In genomic region chr11:70630129-70630528, GRCm38 (mm10) we compare ENCODE assay signal across 23 mouse cellular contexts. TPM values are rescaled to one million over a fixed set of nuclear protein-coding genes. Genes with fewer than 3 reads are reported as not detected.
DNase-seq lines count a peak whose midpoint lies in the region; ATAC-seq and TF ChIP-seq lines count a peak whose summit lies in the region.
"Had no signal": no experiment of that assay in that cellular context is flagged by ENCODE, and none has a peak within 500 bp of the region (broad histone marks: within the 10 kb centered on the region; RNA-seq: fewer than 3 reads in every experiment).

No protein-coding gene starts in this region.

- peaks cover 13% of the 10 kb centered on the region for H3K4me1 ChIP-seq in liver, embryonic 12.5 days
- no peaks in the 10 kb centered on the region for H3K4me1 ChIP-seq in intestine, embryonic 16.5 days (ENCODE audit: control insufficient read depth, insufficient read depth, low read length)
- peaks cover 13% of the 10 kb centered on the region; the same call in 1 of the 2 replicates for H3K4me1 ChIP-seq in small intestine, adult 2 months (ENCODE audit: control insufficient read depth, insufficient read depth, insufficient read length, low read length)
- H3K4me1 ChIP-seq: embryonic facial prominence, embryonic 12.5 days; hindbrain, embryonic 10.5 days; midbrain, embryonic 10.5 days; neural tube, embryonic 12.5 days had no signal

- H3K27ac ChIP-seq in liver, embryonic 12.5 days: peak overlapping the region; percentile 34
- H3K27ac ChIP-seq in intestine, embryonic 16.5 days (ENCODE audit: low read length): no peak overlapping the region
- H3K27ac ChIP-seq in small intestine, adult 2 months (ENCODE audit: insufficient read depth, low read depth, low read length): peak overlapping the region; percentile 93
- H3K27ac ChIP-seq: embryonic facial prominence, embryonic 12.5 days; hindbrain, embryonic 10.5 days; neural tube, embryonic 12.5 days had no signal

- TF ChIP-seq CTCF in small intestine, adult 2 months (IDR thresholded peaks at IDR 0.05; ENCODE audit: extremely low read depth, insufficient read length, insufficient replicate concordance, low read depth, low read length): no peak

- no peaks in the 10 kb centered on the region for H3K36me3 ChIP-seq in liver, embryonic 12.5 days
- no peaks in the 10 kb centered on the region for H3K36me3 ChIP-seq in intestine, embryonic 16.5 days (ENCODE audit: control insufficient read depth, insufficient read depth, low read length)
- H3K36me3 ChIP-seq in small intestine, adult 2 months (ENCODE audit: control insufficient read depth, insufficient read depth, low read length): no peaks in the 10 kb centered on the region
- H3K36me3 ChIP-seq: embryonic facial prominence, embryonic 12.5 days; hindbrain, embryonic 10.5 days; midbrain, embryonic 10.5 days; neural tube, embryonic 12.5 days had no signal

- TF ChIP-seq POLR2A in small intestine, adult 2 months (IDR thresholded peaks at IDR 0.05; ENCODE audit: low read depth, low read length): peak; percentile 61; the same call in 1 of the 2 replicates

- H3K27me3 ChIP-seq in liver, embryonic 12.5 days (replicated peaks): no peaks in the 10 kb centered on the region
- no peaks in the 10 kb centered on the region for H3K27me3 ChIP-seq in intestine, embryonic 16.5 days (replicated peaks; ENCODE audit: control insufficient read depth, insufficient read depth, low read length)
- no peaks in the 10 kb centered on the region for H3K27me3 ChIP-seq in small intestine, adult 2 months (ENCODE audit: control insufficient read depth, insufficient read depth, low read length)
- H3K27me3 ChIP-seq: embryonic facial prominence, embryonic 12.5 days; neural tube, embryonic 12.5 days had no signal

- DNase-seq in liver: no peak
- peak; percentile 51 for DNase-seq in kidney, postnatal 10 days
- no peak for DNase-seq in cerebellum, postnatal 4 days (ENCODE audit: low spot score in 2 of 2)
- no peak for DNase-seq in adrenal gland, adult 18-20 months (ENCODE audit: low spot score in 2 of 2)
- DNase-seq: adrenal gland, postnatal 14 days; cerebellum, adult 2 months; right cerebral cortex, postnatal 14 days had no signal

- 0 out of 2 replicates have a peak, but pooled peaks have one; percentile 35 for ATAC-seq in liver, embryonic 12.5 days
- peak; percentile 60; the same call in 1 of the 2 replicates for ATAC-seq in intestine, embryonic 16.5 days
- ATAC-seq: CD4-positive, CD25-positive, alpha-beta regulatory T cell, adult 4 months; forebrain, embryonic 16.5 days; lung, postnatal 0 days had no signal

- H3K4me3 ChIP-seq in liver, embryonic 12.5 days: no peak overlapping the region
- H3K4me3 ChIP-seq in intestine, embryonic 16.5 days (ENCODE audit: low read length): no peak overlapping the region
- H3K4me3 ChIP-seq in small intestine, adult 2 months (ENCODE audit: low read depth, low read length): no peak overlapping the region
- H3K4me3 ChIP-seq: embryonic facial prominence, embryonic 12.5 days; hindbrain, embryonic 10.5 days; midbrain, embryonic 10.5 days; neural tube, embryonic 12.5 days had no signal

- WGBS in liver, embryonic 12.5 days (ENCODE audit: insufficient replicate concordance): 30% methylated on average over 7 of the region's 7 CpGs
- WGBS in intestine, embryonic 16.5 days: 73% methylated on average over 7 of the region's 7 CpGs
- WGBS in small intestine, adult 2 months: 28% methylated on average over 7 of the region's 7 CpGs

- H3K9ac ChIP-seq in liver, embryonic 12.5 days: no peak overlapping the region
- H3K9ac ChIP-seq in intestine, embryonic 16.5 days (ENCODE audit: low read depth, low read length): no peak overlapping the region
- H3K9ac ChIP-seq: embryonic facial prominence, embryonic 12.5 days; neural tube, embryonic 12.5 days had no signal

- peak overlapping the region; percentile 19; the same call in 1 of the 2 replicates for H3K4me2 ChIP-seq in liver, embryonic 12.5 days
- no peak overlapping the region for H3K4me2 ChIP-seq in intestine, embryonic 16.5 days (ENCODE audit: low read depth, low read length)
- H3K4me2 ChIP-seq: embryonic facial prominence, embryonic 12.5 days; neural tube, embryonic 12.5 days had no signal

- no peaks in the 10 kb centered on the region for H3K9me3 ChIP-seq in liver, embryonic 12.5 days (replicated peaks)
- no peaks in the 10 kb centered on the region for H3K9me3 ChIP-seq in intestine, embryonic 16.5 days (ENCODE audit: control insufficient read depth, low read length)
- H3K9me3 ChIP-seq: embryonic facial prominence, embryonic 12.5 days; hindbrain, embryonic 10.5 days; midbrain, embryonic 10.5 days; neural tube, embryonic 12.5 days had no signal

RNA-seq across cellular contexts. Expression of gene Gp1ba, which starts 8.8 kb away (rescaled TPM):
- polyA plus RNA-seq in liver, embryonic 12.5 days (2016; fragmentation: Nextera tagmentation; extraction: Ambion mirVana): 5.5 and 5.6 TPM in 2 replicates
- 0.05 and 0.06 TPM in 2 replicates for polyA plus RNA-seq in intestine, embryonic 16.5 days (2015; fragmentation: Nextera tagmentation; extraction: Ambion mirVana)
- polyA plus RNA-seq in small intestine, adult 2 months (2012; rRNA removed): 0.04 and 0.22 TPM in 2 replicates
- total RNA-seq in adrenal gland, adult 18-20 months (2021): under 1 TPM in 1 of 2 experiments, not detected in 1; 0.22 TPM
- total RNA-seq: gastrocnemius, adult 8-10 months had no signal
- polyA plus RNA-seq: cerebellum, adult 2 months; cortical plate, adult 2 months had no signal

RNA-seq across cellular contexts. Expression of gene Chrne, which starts 11.1 kb away (rescaled TPM):
- polyA plus RNA-seq in liver, embryonic 12.5 days (2016; fragmentation: Nextera tagmentation; extraction: Ambion mirVana): not detected in 2 replicates
- 0.17 TPM in 1 of 2 replicates, not detected in the other for polyA plus RNA-seq in intestine, embryonic 16.5 days (2015; fragmentation: Nextera tagmentation; extraction: Ambion mirVana)
- polyA plus RNA-seq in small intestine, adult 2 months (2012; rRNA removed): 0.06 TPM in 1 of 2 replicates, not detected in the other
- under 1 TPM in 1 of 2 experiments, not detected in 1; 0.38 TPM for total RNA-seq in adrenal gland, adult 18-20 months (2021)
- total RNA-seq: adrenal gland, postnatal 14 days; heart, adult 8-10 months had no signal
- polyA plus RNA-seq: embryonic facial prominence, embryonic 12.5 days; heart, embryonic 16.5 days; hindbrain, embryonic 10.5 days; lung, postnatal 0 days; midbrain, embryonic 10.5 days; neural tube, embryonic 12.5 days had no signal

RNA-seq across cellular contexts. Expression of gene 4930544D05Rik, which starts 14.5 kb away (rescaled TPM):
- not detected in 2 replicates for polyA plus RNA-seq in liver, embryonic 12.5 days (2016; fragmentation: Nextera tagmentation; extraction: Ambion mirVana)
- not detected in 2 replicates for polyA plus RNA-seq in intestine, embryonic 16.5 days (2015; fragmentation: Nextera tagmentation; extraction: Ambion mirVana)
- not detected in 2 replicates for polyA plus RNA-seq in small intestine, adult 2 months (2012; rRNA removed)
- total RNA-seq in adrenal gland, adult 18-20 months (2021): not detected
- total RNA-seq: adrenal gland, postnatal 14 days; gastrocnemius, adult 8-10 months; heart, adult 8-10 months had no signal
- polyA plus RNA-seq: cerebellum, adult 2 months; cortical plate, adult 2 months; embryonic facial prominence, embryonic 12.5 days; forebrain, embryonic 16.5 days; heart, embryonic 16.5 days; hindbrain, embryonic 10.5 days; limb, embryonic 14.5 days; lung, postnatal 0 days; midbrain, embryonic 10.5 days; neural tube, embryonic 12.5 days; stomach, embryonic 16.5 days had no signal

RNA-seq across cellular contexts. Expression of gene Rnf167, which starts 16.9 kb away (rescaled TPM):
- 73.6 and 86.1 TPM in 2 replicates for polyA plus RNA-seq in liver, embryonic 12.5 days (2016; fragmentation: Nextera tagmentation; extraction: Ambion mirVana)
- 121 and 123 TPM in 2 replicates for polyA plus RNA-seq in intestine, embryonic 16.5 days (2015; fragmentation: Nextera tagmentation; extraction: Ambion mirVana)
- 43.0 and 114 TPM in 2 replicates for polyA plus RNA-seq in small intestine, adult 2 months (2012; rRNA removed)
- 10 to 100 TPM; 72.6 to 80.7 TPM for total RNA-seq in adrenal gland, adult 18-20 months (2021)

RNA-seq across cellular contexts. Expression of gene Slc25a11, which starts 17.1 kb away (rescaled TPM):
- polyA plus RNA-seq in liver, embryonic 12.5 days (2016; fragmentation: Nextera tagmentation; extraction: Ambion mirVana): 77.3 and 83.3 TPM in 2 replicates
- 215 and 216 TPM in 2 replicates for polyA plus RNA-seq in intestine, embryonic 16.5 days (2015; fragmentation: Nextera tagmentation; extraction: Ambion mirVana)
- polyA plus RNA-seq in small intestine, adult 2 months (2012; rRNA removed): 109 and 147 TPM in 2 replicates
- 100 to 1,000 TPM; 131 to 138 TPM for total RNA-seq in adrenal gland, adult 18-20 months (2021)
